Mouse (Mus musculus) hindbrain, postnatal 0 days (tissue): ENCODE measurements at regions not wholly inside any gene's neighbourhood (a gene's known extent, or its start where the extent isn't known, plus 50 kb on each side); places are given as distances from the start of the nearest gene placed in this dataset.

ENCODE experiments used
- ATAC-seq: fragments of 200-750 bp; cut with Nextera tagmentation; 2 replicates; pipeline ENCODE4 v1.8.0; 2017; ENCODE audit warnings: mild to moderate bottlenecking, moderate TSS enrichment, moderate library complexity
- DNase-seq: peaks from one replicate; pipeline ENCODE4 v3.0.0-alpha.2; 2015; ENCODE audit warnings: low spot score
- H3K27ac ChIP-seq: fragments of 300-500 bp; sonication (generic); 2 replicates; pipeline ENCODE4 v1.5.1; 2014; ENCODE audit warnings: mild to moderate bottlenecking
- H3K27me3 ChIP-seq: fragments of 300-500 bp; sonication (generic); 2 replicates; pipeline ENCODE4 v1.6.1; 2014; ENCODE audit warnings: low read length, mixed read lengths; ENCODE audit not compliant: insufficient read depth
- H3K36me3 ChIP-seq: fragments of 300-500 bp; sonication (generic); 2 replicates; pipeline ENCODE4 v1.6.1; 2014; ENCODE audit warnings: low read length, mixed read lengths; ENCODE audit not compliant: insufficient read depth
- H3K4me1 ChIP-seq: fragments of 300-500 bp; sonication (generic); 2 replicates; pipeline ENCODE4 v1.6.1; 2014; ENCODE audit warnings: antibody characterized with exemption, low read length, mixed read lengths; ENCODE audit not compliant: insufficient read depth
- H3K4me2 ChIP-seq: fragments of 300-500 bp; sonication (generic); 2 replicates; pipeline ENCODE4 v1.6.1; 2014; ENCODE audit warnings: low read depth, mild to moderate bottlenecking, low read length, moderate library complexity, mixed read lengths
- H3K4me3 ChIP-seq: fragments of 300-500 bp; sonication (generic); 2 replicates; pipeline ENCODE4 v1.5.1; 2014; ENCODE audit warnings: low read length
- H3K9ac ChIP-seq: fragments of 300-500 bp; sonication (generic); replicated peaks from 2 replicates; pipeline ENCODE4 v1.6.1; 2014; ENCODE audit warnings: mild to moderate bottlenecking, low read length, moderate library complexity, mixed read lengths
- H3K9me3 ChIP-seq: fragments of 300-500 bp; sonication (generic); 2 replicates; pipeline ENCODE4 v1.6.1; 2016; ENCODE audit warnings: low read length, mixed read lengths
- CTCF ChIP-seq: IDR thresholded peaks from 2 replicates; pipeline ENCODE4 v1.5.1; 2016; ENCODE audit warnings: antibody characterized with exemption, control low read depth, low read depth
- WGBS: fragments of 180-500 bp; shearing (Covaris S2); extraction: QIAGEN DNeasy Blood & Tissue Kit; methylation state at CpG from one replicate; pipeline ENCODE4 v1.1.7; 2014; 5-methylcytosine and 5-hydroxymethylcytosine counted together

DNA sequence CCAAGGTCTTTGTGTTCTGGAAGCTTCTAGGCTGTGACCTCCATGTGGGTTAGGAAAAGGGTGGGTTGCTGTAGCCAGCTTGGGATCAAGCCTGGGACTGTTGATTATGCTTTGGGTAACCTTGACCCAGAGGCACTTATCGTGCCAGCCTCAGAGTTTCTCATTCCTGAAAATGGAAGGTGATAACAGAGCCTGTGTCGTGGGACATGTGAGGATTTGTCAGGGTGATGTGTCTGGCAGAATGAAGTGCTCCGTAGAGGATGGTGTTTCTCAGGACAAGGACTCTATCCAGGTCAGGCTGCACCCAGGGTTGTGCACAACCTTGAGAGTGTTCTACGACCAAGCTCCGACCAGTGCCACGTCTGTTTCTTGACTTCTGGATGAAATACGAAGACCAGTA lies 316.4 kb downstream of the Gm49356 start:
- WGBS = 91% methylated on average over 7 of the region's 7 CpGs
- H3K4me1 ChIP-seq = peaks cover 3% of the 10 kb centered on the region; the same call in 1 of the 2 replicates
- H3K9me3 ChIP-seq = no peaks in the 10 kb centered on the region
- DNase-seq (no peak), ATAC-seq (no peak)
- no peak for TF ChIP-seq CTCF
- H3K36me3 ChIP-seq = no peaks in the 10 kb centered on the region
- no peak overlapping the region for H3K9ac ChIP-seq
- no peak overlapping the region for H3K4me3 ChIP-seq
- no peak overlapping the region for H3K4me2 ChIP-seq
- no peaks in the 10 kb centered on the region for H3K27me3 ChIP-seq
- no peak overlapping the region for H3K27ac ChIP-seq

- H3K9me3 ChIP-seq = no peaks in the 10 kb centered on the region
- ATAC-seq (no peak), DNase-seq (no peak)
- H3K4me3 ChIP-seq = no peak overlapping the region
- 59% methylated on average over 7 of the region's 7 CpGs for WGBS
- H3K27ac ChIP-seq = no peak overlapping the region
- peaks cover 3% of the 10 kb centered on the region; the same call in 1 of the 2 replicates for H3K4me1 ChIP-seq
- no peak overlapping the region for H3K4me2 ChIP-seq
- no peak for TF ChIP-seq CTCF
- no peaks in the 10 kb centered on the region for H3K36me3 ChIP-seq
- H3K9ac ChIP-seq = no peak overlapping the region
- H3K27me3 ChIP-seq = no peaks in the 10 kb centered on the region
These were observed 317.5 kb downstream of the Gm49356 start for GRCm38 (mm10) chr15:59206636-59207035.

DNA sequence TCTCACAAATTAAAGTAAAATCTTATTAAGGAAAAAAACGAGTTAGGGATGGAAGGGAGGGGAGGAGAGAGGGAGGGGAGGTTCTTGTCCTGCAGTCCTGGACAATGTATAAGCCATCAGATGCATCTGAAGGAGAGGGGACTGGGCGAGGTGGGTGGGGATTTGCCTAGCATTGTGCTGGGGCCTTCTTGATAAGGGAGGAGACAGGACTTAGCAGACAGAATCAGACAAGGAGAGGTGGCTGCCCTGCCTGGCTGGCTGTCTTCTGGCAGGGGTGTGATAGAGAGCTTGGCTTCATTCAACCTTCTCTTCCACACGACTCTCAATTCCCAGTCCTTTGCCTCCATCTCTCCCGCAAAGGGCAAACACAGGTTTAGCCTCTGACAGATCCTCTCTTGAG lies 318.9 kb downstream of the Gm49356 start:
- Histone ChIP-seq H3K9me3 (no peaks in the 10 kb centered on the region), H3K9ac (no peak overlapping the region), H3K27ac (no peak overlapping the region), H3K27me3 (no peaks in the 10 kb centered on the region), H3K4me1 (no peaks in the 10 kb centered on the region), H3K36me3 (no peaks in the 10 kb centered on the region), H3K4me3 (no peak overlapping the region), H3K4me2 (no peak overlapping the region)
- TF ChIP-seq CTCF = no peak
- WGBS = 69% methylated on average over 4 of the region's 4 CpGs
- no peak for ATAC-seq
- no peak for DNase-seq

GRCm38 (mm10) chr15:59212362-59212761 lies 323.3 kb downstream of the Gm49356 start:
- H3K9ac ChIP-seq = no peak overlapping the region
- H3K36me3 ChIP-seq = no peaks in the 10 kb centered on the region
- H3K27ac ChIP-seq = no peak overlapping the region
- no peaks in the 10 kb centered on the region for H3K27me3 ChIP-seq
- H3K9me3 ChIP-seq = no peaks in the 10 kb centered on the region
- DNase-seq = no peak
- no peak overlapping the region for H3K4me2 ChIP-seq
- no peak overlapping the region for H3K4me3 ChIP-seq
- no peak for TF ChIP-seq CTCF
- ATAC-seq = no peak
- no peaks in the 10 kb centered on the region for H3K4me1 ChIP-seq
- WGBS = 74% methylated on average over 3 of the region's 3 CpGs

- DNase-seq = no peak
These were observed 325.0 kb downstream of the Gm49356 start for GRCm38 (mm10) chr15:59214096-59214495.

GRCm38 (mm10) chr15:59215239-59215638 lies 326.1 kb downstream of the Gm49356 start:
- no peak overlapping the region for H3K27ac ChIP-seq
- no peaks in the 10 kb centered on the region for H3K27me3 ChIP-seq
- no peaks in the 10 kb centered on the region for H3K4me1 ChIP-seq
- H3K9ac ChIP-seq = no peak overlapping the region
- no peak for ATAC-seq
- no peaks in the 10 kb centered on the region for H3K36me3 ChIP-seq
- H3K4me2 ChIP-seq = no peak overlapping the region
- H3K9me3 ChIP-seq = no peaks in the 10 kb centered on the region
- no peak for DNase-seq
- no peak overlapping the region for H3K4me3 ChIP-seq
- TF ChIP-seq CTCF = no peak
- 76% methylated on average over 4 of the region's 4 CpGs for WGBS

More at GRCm38 (mm10) chr15:59214096-59214495, 325.0 kb downstream of the Gm49356 start:
- Histone ChIP-seq H3K9ac (no peak overlapping the region), H3K36me3 (no peaks in the 10 kb centered on the region), H3K27me3 (no peaks in the 10 kb centered on the region), H3K9me3 (no peaks in the 10 kb centered on the region), H3K4me1 (no peaks in the 10 kb centered on the region), H3K4me3 (no peak overlapping the region), H3K4me2 (no peak overlapping the region), H3K27ac (no peak overlapping the region)
- 80% methylated on average over 4 of the region's 4 CpGs for WGBS
- TF ChIP-seq CTCF = no peak
- ATAC-seq = no peak

- no peak for ATAC-seq
- H3K4me2 ChIP-seq = no peak overlapping the region
- no peaks in the 10 kb centered on the region for H3K9me3 ChIP-seq
- H3K9ac ChIP-seq = no peak overlapping the region
- WGBS = 73% methylated on average over 9 of the region's 9 CpGs
- H3K27me3 ChIP-seq = no peaks in the 10 kb centered on the region
- no peaks in the 10 kb centered on the region for H3K4me1 ChIP-seq
- H3K27ac ChIP-seq = no peak overlapping the region
- H3K36me3 ChIP-seq = no peaks in the 10 kb centered on the region
- DNase-seq = no peak
- no peak for TF ChIP-seq CTCF
- no peak overlapping the region for H3K4me3 ChIP-seq
These were observed 328.4 kb downstream of the Gm49356 start for GRCm38 (mm10) chr15:59217481-59217880.
